Mouse (Mus musculus): Measurements from ENCODE around the gene Il4i1. TPM values are rescaled to one million over a fixed set of nuclear protein-coding genes. Genes with fewer than 3 reads are reported as not detected.

Il4i1 gene
- polyA plus RNA-seq, 3 experiments from 2014 or later, result 1.9 to 4.2 (median 2.1) TPM

- no peak for ATAC-seq
Observed at GRCm38 (mm10) chr7:44819391-44819790, 3.2 kb downstream of the Il4i1 start.

GRCm38 (mm10) chr7:44819863-44820262, 3.7 kb downstream of the Il4i1 start:
- ATAC-seq, result no peak

GRCm38 (mm10) chr7:44820525-44820924, 4.3 kb downstream of the Il4i1 start:
- no peak for ATAC-seq

GRCm38 (mm10) chr7:44821666-44822448, 5.7 kb downstream of the Il4i1 start:
- ATAC-seq, result no peak

- no peak for ATAC-seq
Observed at GRCm38 (mm10) chr7:44823409-44823808, 7.2 kb downstream of the Il4i1 start.

- ATAC-seq, result peak; percentile 88
Observed at GRCm38 (mm10) chr7:44824872-44825271, 8.7 kb downstream of the Il4i1 start.

GRCm38 (mm10) chr7:44826771-44827170, 10.6 kb downstream of the Il4i1 start:
- no peak for ATAC-seq

GRCm38 (mm10) chr7:44828706-44829105, 12.5 kb downstream of the Il4i1 start:
- ATAC-seq, result no peak

GRCm38 (mm10) chr7:44832763-44833162, 16.6 kb downstream of the Il4i1 start:
- no peak for ATAC-seq

GRCm38 (mm10) chr7:44835373-44836015, 19.3 kb downstream of the Il4i1 start:
- ATAC-seq, result no peak

GRCm38 (mm10) chr7:44836016-44836404, 19.8 kb downstream of the Il4i1 start:
- ATAC-seq, result no peak

GRCm38 (mm10) chr7:44836423-44837053, 20.4 kb downstream of the Il4i1 start:
- no peak for ATAC-seq

- ATAC-seq, result no peak
Observed at GRCm38 (mm10) chr7:44838073-44838472, 21.9 kb downstream of the Il4i1 start.

GRCm38 (mm10) chr7:44839171-44839490, 22.9 kb downstream of the Il4i1 start:
- ATAC-seq, result peak; percentile 35

GRCm38 (mm10) chr7:44839491-44840191, 23.5 kb downstream of the Il4i1 start:
- peak; percentile 73 for ATAC-seq

GRCm38 (mm10) chr7:44840426-44840825, 24.2 kb downstream of the Il4i1 start:
- no peak for ATAC-seq

GRCm38 (mm10) chr7:44841825-44842463, 25.8 kb downstream of the Il4i1 start:
- no peak for ATAC-seq

- ATAC-seq, result no peak
Observed at GRCm38 (mm10) chr7:44845006-44845405, 28.8 kb downstream of the Il4i1 start.

- no peak for ATAC-seq
Observed at GRCm38 (mm10) chr7:44846804-44847203, 30.6 kb downstream of the Il4i1 start.

- ATAC-seq, result no peak
Observed at GRCm38 (mm10) chr7:44847772-44848171, 31.6 kb downstream of the Il4i1 start.

- ATAC-seq, result peak; percentile 78
Observed at GRCm38 (mm10) chr7:44848561-44849415, 32.6 kb downstream of the Il4i1 start, which contains the start of the genes Akt1s1 and Tbc1d17. Akt1s1 (plus strand) TSS chr7:44848991. Tbc1d17 (minus strand) TSS chr7:44849079.

Measured in inflammation-experienced regulatory T-cells, adult 6 months (primary cell).